Mouse (Mus musculus) v-Abl transformed pro-B cells (cell line): Measurements from ENCODE around the gene Ewsr1.
"Not testable (repeated sequence)": the region's sequence is repeated elsewhere in the genome, so short reads cannot be mapped to it uniquely, and the experiment has no call there.

Experiments
- in situ Hi-C, 2 experiments: fragments of 400-800 bp; cut with MboI; formaldehyde crosslinking; loops; one replicate each; pipeline ENCODE4 v1.15.1; 2025; ENCODE audit not compliant: unreplicated experiment in 2 of 2

Ewsr1 gene

GRCm38 (mm10) chr11:5098035-5098735 lies 881 bp downstream of the Ewsr1 start:
- in situ Hi-C loops, result no loop called here

- in situ Hi-C loops, result no loop called here
Measured at GRCm38 (mm10) chr11:5096480-5097020, 2.5 kb downstream of the Ewsr1 start.

- in situ Hi-C loops, result no loop called here
Measured at GRCm38 (mm10) chr11:5095877-5096276, 3.2 kb downstream of the Ewsr1 start.

- in situ Hi-C loops, result no loop called here
Measured at GRCm38 (mm10) chr11:5091706-5092105, 7.4 kb downstream of the Ewsr1 start.

GRCm38 (mm10) chr11:5089147-5089546 lies 9.9 kb downstream of the Ewsr1 start:
- in situ Hi-C loops, result no loop called here

- in situ Hi-C loops, result not testable (repeated sequence)
Measured at GRCm38 (mm10) chr11:5076843-5077242, 22.2 kb downstream of the Ewsr1 start.

- in situ Hi-C loops, result no loop called here
Measured at GRCm38 (mm10) chr11:5075760-5076159, 23.3 kb downstream of the Ewsr1 start.

- in situ Hi-C loops, result no loop called here
Measured at GRCm38 (mm10) chr11:5074882-5075281, 24.2 kb downstream of the Ewsr1 start.

- in situ Hi-C loops, result loop anchor here (5.0 kb wide), 3 partner anchors 51 to 151 kb away; no protein-coding TSS in a partner anchor
Measured at GRCm38 (mm10) chr11:5068126-5068971, 30.7 kb downstream of the Ewsr1 start.

- in situ Hi-C loops, result loop anchor here (5.0 kb wide), 3 partner anchors 50 to 150 kb away; no protein-coding TSS in a partner anchor
Measured at GRCm38 (mm10) chr11:5067063-5067462, 32.0 kb downstream of the Ewsr1 start.

GRCm38 (mm10) chr11:5065056-5065821 lies 33.8 kb downstream of the Ewsr1 start, which contains the start of gene Gas2l1:
Gas2l1 (minus strand) TSS chr11:5065327.
- in situ Hi-C loops, result loop anchor here (5.0 kb wide), 3 partner anchors 48 to 148 kb away; no protein-coding TSS in a partner anchor

- in situ Hi-C loops, result loop anchor here (5.0 kb wide), 4 partner anchors 47 to 147 kb away; partner anchors contain the start of gene Ap1b1 (in 1 of the 2)
Measured at GRCm38 (mm10) chr11:5064282-5065055, 34.6 kb downstream of the Ewsr1 start.

GRCm38 (mm10) chr11:5063561-5064281 lies 35.3 kb downstream of the Ewsr1 start:
- in situ Hi-C loops, result loop anchor here in 1 of 2 experiments (5.0 kb wide), 1 partner anchor 76 kb away; the partner anchor contains the start of gene Ap1b1

GRCm38 (mm10) chr11:5062860-5063505 lies 36.1 kb downstream of the Ewsr1 start:
- in situ Hi-C loops, result loop anchor here in 1 of 2 experiments (5.0 kb wide), 1 partner anchor 76 kb away; the partner anchor contains the start of gene Ap1b1

- in situ Hi-C loops, result loop anchor here in 1 of 2 experiments (5.0 kb wide), 1 partner anchor 75 kb away; the partner anchor contains the start of gene Ap1b1
Measured at GRCm38 (mm10) chr11:5062326-5062725, 36.7 kb downstream of the Ewsr1 start.

- in situ Hi-C loops, result loop anchor here in 1 of 2 experiments (5.0 kb wide), 1 partner anchor 74 kb away; the partner anchor contains the start of gene Ap1b1
Measured at GRCm38 (mm10) chr11:5061413-5062139, 37.5 kb downstream of the Ewsr1 start.

GRCm38 (mm10) chr11:5060756-5061412 lies 38.2 kb downstream of the Ewsr1 start:
- in situ Hi-C loops, result loop anchor here in 1 of 2 experiments (5.0 kb wide), 1 partner anchor 74 kb away; the partner anchor contains the start of gene Ap1b1
